Mouse (Mus musculus) cerebellum, postnatal 10 days (tissue): ENCODE results near the gene Ube2q2.
"Not testable (repeated sequence)": the region's sequence is repeated elsewhere in the genome, so short reads cannot be mapped to it uniquely, and the experiment has no call there.

ENCODE experiments used
- DNase-seq, 2 experiments: peaks; one replicate each; pipeline ENCODE4 v3.0.0; 2021; ENCODE audit warnings: mixed read lengths in 2 of 2

Ube2q2 gene

GRCm38 (mm10) chr9:55241863-55242685 is 93.4 kb downstream of the Ube2q2 start:
- DNase-seq, result peak; percentile 9 to 20

GRCm38 (mm10) chr9:55243280-55243679 is 94.6 kb downstream of the Ube2q2 start:
- no peak for DNase-seq

- no peak for DNase-seq
Observed at GRCm38 (mm10) chr9:55244079-55244478, 95.4 kb downstream of the Ube2q2 start.

- not testable (repeated sequence) for DNase-seq
Observed at GRCm38 (mm10) chr9:55245057-55245750, 96.5 kb downstream of the Ube2q2 start.

GRCm38 (mm10) chr9:55246440-55246839 is 97.8 kb downstream of the Ube2q2 start:
- DNase-seq, result no peak

- DNase-seq, result no peak
Observed at GRCm38 (mm10) chr9:55246918-55247317, 98.3 kb downstream of the Ube2q2 start.

GRCm38 (mm10) chr9:55248465-55248864 is 99.8 kb downstream of the Ube2q2 start:
- no peak for DNase-seq

GRCm38 (mm10) chr9:55250595-55251247 is 102.1 kb downstream of the Ube2q2 start:
- no peak for DNase-seq

GRCm38 (mm10) chr9:55252097-55252496 is 103.4 kb downstream of the Ube2q2 start:
- DNase-seq, result peak; percentile 18 to 30

GRCm38 (mm10) chr9:55253849-55254248 is 105.2 kb downstream of the Ube2q2 start:
- DNase-seq, result no peak

GRCm38 (mm10) chr9:55255056-55255455 is 106.4 kb downstream of the Ube2q2 start:
- no peak for DNase-seq

GRCm38 (mm10) chr9:55255604-55256003 is 107.0 kb downstream of the Ube2q2 start:
- no peak for DNase-seq

- DNase-seq, result no peak
Observed at GRCm38 (mm10) chr9:55257105-55257504, 108.5 kb downstream of the Ube2q2 start.
